Mouse (Mus musculus) mature B cell (primary cell): ENCODE data around the gene Cdc37l1.

ENCODE experiments used
- in situ Hi-C: fragments of 300-500 bp; cut with MboI; formaldehyde crosslinking; loops from 2 replicates; pipeline ENCODE4 v1.14.3; 2019

The Cdc37l1 gene

GRCm38 (mm10) chr19:29046961-29047333 is 56.8 kb downstream of the Cdc37l1 start:
- in situ Hi-C loops = no loop called here

GRCm38 (mm10) chr19:29047334-29048170 is 57.4 kb downstream of the Cdc37l1 start, which contains the start of gene Ak3:
TSS of gene Ak3 (minus strand) at chr19:29047961.
- in situ Hi-C loops = no loop called here

DNA sequence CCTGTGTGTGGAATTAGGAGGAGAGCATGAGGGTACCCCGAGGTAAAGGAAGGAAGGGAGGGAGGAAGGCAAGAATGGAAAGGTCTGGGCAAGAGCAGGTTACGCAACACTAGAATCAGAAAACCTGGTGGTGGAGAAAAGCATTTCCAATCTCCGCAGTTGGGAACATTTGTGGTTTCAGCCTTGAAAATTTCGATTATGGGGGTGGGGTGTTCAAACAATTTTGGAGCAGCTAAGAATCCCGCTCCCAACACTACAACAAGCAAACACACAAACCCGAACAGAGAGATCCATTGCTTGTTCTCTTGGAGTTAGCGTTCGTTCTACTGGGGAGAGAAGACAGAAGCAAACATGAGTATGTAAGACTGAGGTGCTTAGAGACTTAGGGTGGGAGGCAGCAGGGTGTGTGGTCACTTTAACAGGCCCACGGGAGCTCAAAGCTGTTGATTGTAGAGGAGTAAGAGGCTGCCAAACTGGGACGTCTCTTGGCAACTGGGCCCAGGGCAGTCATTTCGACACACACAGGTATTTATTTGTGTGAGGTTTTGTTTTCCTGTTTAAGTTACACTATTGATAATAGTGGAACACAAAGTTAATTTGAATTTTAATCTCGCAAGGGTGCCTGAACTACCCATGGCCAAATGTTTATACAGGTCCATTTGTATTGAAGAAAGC is 59.4 kb downstream of the Cdc37l1 start:
- in situ Hi-C loops = no loop called here

DNA sequence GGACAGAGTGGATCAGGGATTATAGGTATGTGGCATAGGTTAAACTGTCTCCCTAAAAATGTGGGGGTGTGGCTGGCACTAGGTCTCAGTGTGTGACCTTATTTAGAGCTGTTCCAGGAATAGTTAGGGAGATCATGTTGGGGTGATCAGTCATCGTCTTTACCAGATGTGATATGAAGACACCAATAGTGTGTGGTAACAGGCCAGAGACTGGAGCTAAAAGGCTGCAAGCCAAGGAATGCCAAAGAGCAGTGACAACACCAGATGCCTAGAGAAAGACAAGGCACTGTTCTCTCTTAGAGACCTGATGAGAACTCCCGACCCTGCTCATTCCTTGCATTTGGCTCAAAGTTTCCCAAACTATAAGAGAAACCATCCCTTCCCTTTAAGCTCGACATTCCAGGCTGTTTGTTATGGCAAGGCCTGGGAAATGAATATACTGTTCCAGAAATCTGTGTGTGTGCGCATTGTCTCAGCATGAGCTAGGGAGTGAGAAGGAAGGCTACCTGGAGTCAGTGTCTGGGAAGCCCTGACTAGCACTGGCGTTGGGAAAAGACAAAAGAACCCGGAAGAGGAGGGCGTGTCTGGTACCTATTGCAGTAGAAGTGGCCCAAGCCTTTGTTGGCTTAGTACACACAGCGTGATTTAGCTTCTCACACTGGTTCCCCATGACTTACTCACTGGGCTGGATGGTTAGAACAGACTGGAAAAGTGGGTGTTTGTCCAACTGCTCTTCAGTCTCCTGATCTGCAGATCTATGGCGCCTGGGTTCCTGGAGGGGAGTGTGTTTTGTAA is 60.2 kb downstream of the Cdc37l1 start:
- in situ Hi-C loops = no loop called here

DNA sequence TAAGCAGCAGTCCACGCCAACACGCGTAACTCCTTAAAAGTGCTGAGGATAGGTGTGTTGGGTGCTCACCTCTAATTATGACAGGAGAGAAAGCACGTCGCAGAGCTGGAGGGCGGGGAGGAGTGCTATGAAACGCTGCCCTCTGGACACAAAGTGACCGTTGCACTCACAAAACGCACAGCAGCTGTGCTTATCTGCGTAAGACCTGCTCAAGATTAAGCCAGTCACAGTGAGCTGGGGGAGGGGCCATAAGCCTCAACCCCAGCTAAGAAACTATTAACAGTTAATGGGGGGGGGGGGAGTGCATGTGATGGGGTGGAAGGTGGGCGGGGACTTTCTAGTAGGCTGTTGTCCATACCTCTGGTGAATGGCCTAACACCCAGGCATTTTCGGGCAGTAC is 62.6 kb downstream of the Cdc37l1 start:
- in situ Hi-C loops = no loop called here

DNA sequence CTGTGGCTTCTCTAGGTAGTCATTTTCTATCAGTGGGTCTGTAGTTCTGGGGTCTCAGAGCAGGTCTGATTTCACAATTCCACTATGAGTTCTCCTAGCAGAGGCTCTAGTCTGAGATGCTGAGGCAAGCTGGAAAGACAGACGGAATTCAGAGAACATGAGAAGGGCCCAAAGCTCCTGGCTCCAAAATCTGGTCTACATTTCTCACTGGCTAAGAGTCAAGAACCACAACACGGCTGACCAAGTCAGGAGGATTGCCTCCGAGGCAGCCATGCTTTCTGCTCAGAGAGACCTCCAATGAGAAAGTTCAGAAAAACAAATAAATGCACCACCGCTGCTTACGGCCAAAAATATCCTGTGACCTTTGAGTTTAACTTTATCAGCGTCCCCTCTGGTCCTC is 64.4 kb downstream of the Cdc37l1 start:
- in situ Hi-C loops = no loop called here

GRCm38 (mm10) chr19:29055469-29055868 is 65.3 kb downstream of the Cdc37l1 start:
- in situ Hi-C loops = no loop called here

GRCm38 (mm10) chr19:29058741-29059140 is 68.6 kb downstream of the Cdc37l1 start:
- in situ Hi-C loops = no loop called here

DNA sequence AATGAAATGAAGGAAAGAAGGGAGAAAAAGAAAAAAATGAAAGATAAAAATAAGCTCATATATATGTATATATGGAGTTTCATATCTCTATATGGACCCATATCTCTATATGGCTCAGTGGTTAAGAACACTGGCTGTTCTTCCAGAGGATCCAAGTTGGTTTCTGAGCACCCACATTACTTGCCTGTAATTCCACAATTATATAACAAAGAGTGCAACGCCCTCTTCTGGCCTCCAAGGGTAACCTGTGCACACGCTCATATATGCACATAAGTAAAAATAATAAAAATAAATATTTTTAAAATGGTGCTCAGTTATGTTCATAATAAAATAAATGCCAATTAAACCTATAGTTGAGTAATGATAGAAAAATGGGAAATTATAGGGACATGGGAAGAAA is 69.5 kb downstream of the Cdc37l1 start:
- in situ Hi-C loops = loop anchor here (10.0 kb wide), 2 partner anchors 195 to 445 kb away; partner anchors contain the start of gene Jak2

GRCm38 (mm10) chr19:29060299-29060698 is 70.1 kb downstream of the Cdc37l1 start:
- in situ Hi-C loops = loop anchor here (10.0 kb wide), 2 partner anchors 195 to 445 kb away; partner anchors contain the start of gene Jak2

- in situ Hi-C loops = loop anchor here (10.0 kb wide), 2 partner anchors 192 to 442 kb away; partner anchors contain the start of gene Jak2
These were observed 72.9 kb downstream of the Cdc37l1 start for GRCm38 (mm10) chr19:29063009-29063408.

DNA sequence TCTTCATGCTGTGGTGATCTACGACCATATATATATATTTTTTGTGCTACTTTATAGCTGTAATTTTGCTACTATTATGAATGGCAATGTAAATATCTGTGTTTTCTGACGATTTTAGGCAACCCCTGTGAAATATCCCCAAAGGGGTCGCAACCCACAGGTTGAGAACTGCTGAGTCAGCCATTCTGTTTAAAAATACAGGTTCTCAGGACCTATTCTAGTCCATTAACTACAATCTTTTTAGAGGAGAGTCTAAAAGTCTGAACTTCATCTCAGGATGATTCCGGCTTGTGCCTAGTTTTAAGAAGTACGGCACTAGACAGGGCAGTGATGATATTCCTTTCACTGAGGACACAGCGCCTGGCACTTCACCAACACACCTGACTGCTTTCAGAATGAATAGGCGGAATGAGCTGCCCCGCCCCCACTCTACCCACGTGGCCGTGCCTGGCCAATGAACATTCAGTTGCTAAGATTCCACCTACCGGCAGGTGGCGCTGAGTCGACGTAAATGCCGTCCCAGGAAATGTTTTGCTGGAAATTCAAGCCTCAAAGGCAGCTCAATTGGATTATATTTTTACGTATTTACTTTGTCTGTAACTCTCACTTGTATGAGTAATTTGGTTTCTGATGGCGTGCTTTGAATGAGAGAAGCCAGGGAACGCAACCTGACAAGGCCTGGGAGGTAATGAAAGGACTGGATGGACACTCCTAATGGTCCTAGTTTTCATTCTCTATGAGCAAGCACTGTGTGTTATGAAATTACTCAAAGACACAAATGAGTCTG is 73.6 kb downstream of the Cdc37l1 start:
- in situ Hi-C loops = loop anchor here (10.0 kb wide), 2 partner anchors 191 to 441 kb away; partner anchors contain the start of gene Jak2

GRCm38 (mm10) chr19:29064451-29065102 is 74.4 kb downstream of the Cdc37l1 start:
- in situ Hi-C loops = loop anchor here (10.0 kb wide), 2 partner anchors 190 to 440 kb away; partner anchors contain the start of gene Jak2

- in situ Hi-C loops = loop anchor here (10.0 kb wide), 2 partner anchors 188 to 438 kb away; partner anchors contain the start of gene Jak2
These were observed 76.9 kb downstream of the Cdc37l1 start for GRCm38 (mm10) chr19:29066981-29067471.

DNA sequence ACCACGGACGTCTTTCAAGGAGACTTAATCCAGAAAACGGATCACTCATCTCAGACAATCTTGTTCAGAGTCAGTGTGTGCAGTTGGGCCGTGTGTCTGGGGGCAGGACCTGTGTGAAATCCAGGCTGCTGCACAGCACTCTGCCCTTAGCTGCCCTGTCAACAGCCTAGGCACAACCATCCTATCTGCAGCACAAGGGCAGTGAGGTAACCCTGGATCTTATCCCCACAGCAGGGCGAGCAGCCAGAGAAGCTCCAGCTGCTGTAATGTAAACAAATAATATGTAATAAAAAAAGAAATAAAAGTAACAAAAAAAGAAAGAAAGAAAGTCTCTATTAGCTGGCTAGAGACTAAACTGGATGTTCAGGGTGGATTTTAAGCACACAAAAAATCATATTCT is 79.0 kb downstream of the Cdc37l1 start:
- in situ Hi-C loops = loop anchor here (10.0 kb wide), 2 partner anchors 186 to 436 kb away; partner anchors contain the start of gene Jak2

DNA sequence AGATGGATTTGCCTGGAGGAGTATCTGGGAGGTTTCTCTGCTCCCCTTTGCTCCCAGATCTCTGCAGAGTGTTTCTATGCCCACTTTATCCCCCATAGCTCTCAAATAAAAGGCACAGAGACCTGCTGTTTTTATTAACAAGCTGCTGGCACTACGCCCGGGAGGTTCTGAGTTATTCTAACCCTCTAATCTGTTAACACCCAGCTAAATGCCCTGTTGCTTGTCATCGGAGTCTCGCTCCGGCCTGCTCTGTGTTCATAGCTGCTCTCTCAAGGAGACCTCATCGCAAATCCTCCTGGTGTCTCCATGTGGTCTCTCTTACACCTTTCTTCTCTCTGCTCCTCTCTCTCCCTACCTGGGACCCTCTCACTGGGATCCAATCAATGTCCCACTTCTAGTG is 84.7 kb downstream of the Cdc37l1 start:
- in situ Hi-C loops = no loop called here
